Comparison of ENCODE assay signal across 25 mouse cellular contexts in genomic region chr10:57807754-57808153, GRCm38 (mm10). TPM values are rescaled to one million over a fixed set of nuclear protein-coding genes. Genes with fewer than 3 reads are reported as not detected.
DNase-seq lines count a peak whose midpoint lies in the region; ATAC-seq and TF ChIP-seq lines count a peak whose summit lies in the region.
"Had no signal": no experiment of that assay in that cellular context is flagged by ENCODE, and none has a peak within 500 bp of the region (broad histone marks: within the 10 kb centered on the region; RNA-seq: fewer than 3 reads in every experiment).

No protein-coding gene starts in this region.

- 86% methylated on average over 6 of the region's 6 CpGs for WGBS in stomach, embryonic 15.5 days
- WGBS in stomach, postnatal 0 days = 84% methylated on average over 6 of the region's 6 CpGs
- 25% methylated on average over 6 of the region's 6 CpGs for WGBS in liver, embryonic 13.5 days (ENCODE audit: insufficient replicate concordance)
- 95% methylated on average over 6 of the region's 6 CpGs for WGBS in midbrain, embryonic 10.5 days

- no peaks in the 10 kb centered on the region for H3K9me3 ChIP-seq in stomach, embryonic 15.5 days
- no peaks in the 10 kb centered on the region for H3K9me3 ChIP-seq in stomach, postnatal 0 days (ENCODE audit: control insufficient read depth, low read length)
- H3K9me3 ChIP-seq in liver, embryonic 13.5 days (replicated peaks) = no peaks in the 10 kb centered on the region
- H3K9me3 ChIP-seq in midbrain, embryonic 10.5 days (replicated peaks) = no peaks in the 10 kb centered on the region
- H3K9me3 ChIP-seq: embryonic facial prominence, embryonic 12.5 days; forebrain, embryonic 13.5 days; limb, embryonic 15.5 days; midbrain, embryonic 13.5 days had no signal

- TF ChIP-seq EP300 in stomach, postnatal 0 days (optimal IDR thresholded peaks at IDR 0.05) = no peak

- TF ChIP-seq CTCF in stomach, postnatal 0 days (IDR thresholded peaks at IDR 0.05; ENCODE audit: low read depth) = no peak
- TF ChIP-seq CTCF in layer of hippocampus, adult 2 months (conservative IDR thresholded peaks at IDR 0.05) = no peak

- no peak overlapping the region for H3K9ac ChIP-seq in stomach, embryonic 15.5 days
- H3K9ac ChIP-seq in stomach, postnatal 0 days (ENCODE audit: low read length) = no peak overlapping the region
- no peak overlapping the region for H3K9ac ChIP-seq in liver, embryonic 13.5 days
- H3K9ac ChIP-seq: embryonic facial prominence, embryonic 12.5 days; forebrain, embryonic 13.5 days; hindbrain, embryonic 14.5 days; limb, embryonic 15.5 days; midbrain, embryonic 13.5 days had no signal

- 0 out of 2 replicates have a peak, but pooled peaks cover 2% of the 10 kb centered on the region for H3K36me3 ChIP-seq in stomach, embryonic 15.5 days
- H3K36me3 ChIP-seq in stomach, postnatal 0 days (ENCODE audit: control insufficient read depth, insufficient read depth, low read length) = no peaks in the 10 kb centered on the region
- H3K36me3 ChIP-seq in liver, embryonic 13.5 days = no peaks in the 10 kb centered on the region
- H3K36me3 ChIP-seq in midbrain, embryonic 10.5 days = peaks cover 54% of the 10 kb centered on the region
- H3K36me3 ChIP-seq: embryonic facial prominence, embryonic 12.5 days; limb, embryonic 15.5 days had no signal

- H3K27me3 ChIP-seq in stomach, embryonic 15.5 days (replicated peaks) = no peaks in the 10 kb centered on the region
- no peaks in the 10 kb centered on the region for H3K27me3 ChIP-seq in stomach, postnatal 0 days (ENCODE audit: control insufficient read depth, insufficient read depth, low read length)
- H3K27me3 ChIP-seq in liver, embryonic 13.5 days = no peaks in the 10 kb centered on the region
- H3K27me3 ChIP-seq in midbrain, embryonic 10.5 days (ENCODE audit: low read depth, poor library complexity, severe bottlenecking) = no peaks in the 10 kb centered on the region
- H3K27me3 ChIP-seq: embryonic facial prominence, embryonic 12.5 days; forebrain, embryonic 13.5 days; limb, embryonic 15.5 days had no signal

- no peak overlapping the region for H3K27ac ChIP-seq in stomach, embryonic 15.5 days
- no peak overlapping the region for H3K27ac ChIP-seq in stomach, postnatal 0 days (replicated peaks)
- H3K27ac ChIP-seq in liver, embryonic 13.5 days = no peak overlapping the region
- no peak overlapping the region for H3K27ac ChIP-seq in layer of hippocampus, adult 2 months
- H3K27ac ChIP-seq in midbrain, embryonic 10.5 days (replicated peaks) = no peak overlapping the region
- H3K27ac ChIP-seq: embryonic facial prominence, embryonic 12.5 days; forebrain, embryonic 13.5 days; gastrocnemius, adult 2 months; hindbrain, embryonic 14.5 days; limb, embryonic 15.5 days; macrophage; midbrain, embryonic 13.5 days had no signal

- DNase-seq in stomach, postnatal 0 days (ENCODE audit: low spot score) = no peak
- DNase-seq in liver, embryonic 13.5 days = peak; percentile 66
- DNase-seq in embryo, embryonic 10.5 days (ENCODE audit: low spot score) = no peak
- DNase-seq in layer of hippocampus, adult 2 months (ENCODE audit: low spot score in 2 of 2) = no peak
- DNase-seq in midbrain, embryonic 10.5 days (ENCODE audit: low spot score) = no peak
- DNase-seq: adrenal gland, postnatal 10 days; cerebellum, adult 9-10 months; gastrocnemius, adult 2 months; heart, postnatal 4 days; left cerebral cortex, postnatal 4 days; right cerebral cortex, postnatal 14 days; spleen, adult 18-20 months; thymus, adult 18-20 months had no signal

- H3K4me1 ChIP-seq in stomach, embryonic 15.5 days = no peaks in the 10 kb centered on the region
- H3K4me1 ChIP-seq in stomach, postnatal 0 days (replicated peaks; ENCODE audit: control insufficient read depth, insufficient read depth) = no peaks in the 10 kb centered on the region
- peaks cover 28% of the 10 kb centered on the region for H3K4me1 ChIP-seq in liver, embryonic 13.5 days (replicated peaks)
- H3K4me1 ChIP-seq in midbrain, embryonic 10.5 days = peaks cover 7% of the 10 kb centered on the region
- H3K4me1 ChIP-seq: embryonic facial prominence, embryonic 12.5 days; forebrain, embryonic 13.5 days; limb, embryonic 15.5 days; midbrain, embryonic 13.5 days had no signal

- ATAC-seq in stomach, embryonic 15.5 days (ENCODE audit: insufficient read depth, low FRiP score, low read depth) = peak; percentile 92
- ATAC-seq in stomach, postnatal 0 days (ENCODE audit: low FRiP score, low TSS enrichment) = no peak
- peak; percentile 97 for ATAC-seq in erythroblast, adult 5-6 weeks (replicated peaks; ENCODE audit: low FRiP score, poor library complexity, severe bottlenecking)
- peak; percentile 99 for ATAC-seq in liver, embryonic 13.5 days (ENCODE audit: low read depth)
- peak; percentile 98 for ATAC-seq in megakaryocyte-erythroid progenitor cell, adult 5-6 weeks (replicated peaks; ENCODE audit: low FRiP score, low TSS enrichment, poor library complexity, severe bottlenecking)
- ATAC-seq: activated CD4-positive, CD25-positive, alpha-beta regulatory T cell, adult 4 months; forebrain, embryonic 13.5 days; inflammation-experienced regulatory T-cells, adult 6 months; midbrain, embryonic 13.5 days had no signal

- H3K4me2 ChIP-seq in stomach, embryonic 15.5 days = no peak overlapping the region
- no peak overlapping the region for H3K4me2 ChIP-seq in stomach, postnatal 0 days (replicated peaks; ENCODE audit: low read depth)
- peak overlapping the region; percentile 26; the same call in 1 of the 2 replicates for H3K4me2 ChIP-seq in liver, embryonic 13.5 days
- H3K4me2 ChIP-seq: embryonic facial prominence, embryonic 12.5 days; forebrain, embryonic 13.5 days; hindbrain, embryonic 14.5 days; limb, embryonic 15.5 days; midbrain, embryonic 13.5 days had no signal

- no peak overlapping the region for H3K4me3 ChIP-seq in stomach, embryonic 15.5 days (replicated peaks)
- H3K4me3 ChIP-seq in stomach, postnatal 0 days (ENCODE audit: low read depth, low read length) = no peak overlapping the region
- H3K4me3 ChIP-seq in liver, embryonic 13.5 days (replicated peaks) = no peak overlapping the region
- H3K4me3 ChIP-seq in layer of hippocampus, adult 2 months = no peak overlapping the region
- H3K4me3 ChIP-seq in midbrain, embryonic 10.5 days = no peak overlapping the region
- H3K4me3 ChIP-seq: embryonic facial prominence, embryonic 12.5 days; erythroblast, embryonic 14.5 days; forebrain, embryonic 13.5 days; gastrocnemius, adult 2 months; limb, embryonic 15.5 days; midbrain, embryonic 13.5 days had no signal

RNA-seq across cellular contexts. Expression of gene Smpdl3a, which starts 13.6 kb away (rescaled TPM):
- 37.0 and 42.2 TPM in 2 replicates for polyA plus RNA-seq in stomach, embryonic 15.5 days (2015; fragmentation: Nextera tagmentation; extraction: Ambion mirVana)
- 65.1 and 67.5 TPM in 2 replicates for polyA plus RNA-seq in stomach, postnatal 0 days (2015; fragmentation: Nextera tagmentation; extraction: Ambion mirVana)
- 85.5 and 97.2 TPM in 2 replicates for total RNA-seq in erythroblast, adult 5-6 weeks (2015; ENCODE audit: low replicate concordance)
- total RNA-seq in erythroblast, adult 5-6 weeks (2017; ENCODE audit: low replicate concordance) = 38.9 and 45.8 TPM in 2 replicates
- 15.2 and 15.3 TPM in 2 replicates for polyA plus RNA-seq in liver, embryonic 13.5 days (2015; fragmentation: Nextera tagmentation; extraction: Ambion mirVana)
- 28.8 and 37.7 TPM in 2 replicates for total RNA-seq in megakaryocyte-erythroid progenitor cell, adult 5-6 weeks (2014; fragmentation: Nextera tagmentation)
- total RNA-seq in megakaryocyte-erythroid progenitor cell, adult 5-6 weeks (2017) = 23.2 and 26.1 TPM in 2 replicates
- 10 to 100 TPM; 23.7 to 24.8 TPM for total RNA-seq in layer of hippocampus, adult 2 months (2021)
- 7.2 and 10.1 TPM in 2 replicates for polyA plus RNA-seq in midbrain, embryonic 10.5 days (2016; fragmentation: Nextera tagmentation; extraction: Ambion mirVana)

RNA-seq across cellular contexts. Expression of gene Fabp7, which starts 23.1 kb away (rescaled TPM):
- polyA plus RNA-seq in stomach, embryonic 15.5 days (2015; fragmentation: Nextera tagmentation; extraction: Ambion mirVana) = 60.9 and 66.4 TPM in 2 replicates
- 31.2 and 36.9 TPM in 2 replicates for polyA plus RNA-seq in stomach, postnatal 0 days (2015; fragmentation: Nextera tagmentation; extraction: Ambion mirVana)
- total RNA-seq in erythroblast, adult 5-6 weeks (2015; ENCODE audit: low replicate concordance) = not detected in 2 replicates
- not detected in 2 replicates for total RNA-seq in erythroblast, adult 5-6 weeks (2017; ENCODE audit: low replicate concordance)
- polyA plus RNA-seq in liver, embryonic 13.5 days (2015; fragmentation: Nextera tagmentation; extraction: Ambion mirVana) = 2.1 and 2.2 TPM in 2 replicates
- total RNA-seq in megakaryocyte-erythroid progenitor cell, adult 5-6 weeks (2014; fragmentation: Nextera tagmentation) = not detected in 2 replicates
- total RNA-seq in megakaryocyte-erythroid progenitor cell, adult 5-6 weeks (2017) = not detected in 2 replicates
- 10 to 100 TPM; 69.9 to 86.0 TPM for total RNA-seq in layer of hippocampus, adult 2 months (2021)
- 467 and 736 TPM in 2 replicates for polyA plus RNA-seq in midbrain, embryonic 10.5 days (2016; fragmentation: Nextera tagmentation; extraction: Ambion mirVana)
- total RNA-seq: gastrocnemius, adult 2 months had no signal
- polyA plus RNA-seq: activated CD4-positive, CD25-positive, alpha-beta regulatory T cell, adult 4 months; erythroblast, embryonic 14.5 days; inflammation-experienced regulatory T-cells, adult 6 months had no signal

Comparison
In these comparisons a context has a peak if more than half of its experiments do, and no peak if none do; other contexts are left out.
1. RNA of gene Fabp7, which starts 23.1 kb away (polyA plus RNA-seq): 467 to 736 TPM in midbrain, embryonic 10.5 days, 60.9 to 66.4 TPM in stomach, embryonic 15.5 days and 31.2 to 36.9 TPM in stomach, postnatal 0 days; 2.1 to 2.2 TPM in liver, embryonic 13.5 days; every median in the first group is over 10 times any median in the second.